Mouse (Mus musculus): ENCODE results near the gene Epha1. TPM values are rescaled to one million over a fixed set of nuclear protein-coding genes. Genes with fewer than 3 reads are reported as not detected.

The Epha1 gene
- total RNA-seq, 2 experiments from 2014 or later: 0.18 to 0.30 TPM

- intact Hi-C loops (cut with DNase I): loop anchor here (5.0 kb wide), 1 partner anchor 149 kb away; no protein-coding TSS in a partner anchor
- no peak for DNase-seq (ENCODE audit: low spot score in 2 of 2)
Measured at GRCm38 (mm10) chr6:42376016-42376415, 2.9 kb upstream of the Epha1 start.

DNA sequence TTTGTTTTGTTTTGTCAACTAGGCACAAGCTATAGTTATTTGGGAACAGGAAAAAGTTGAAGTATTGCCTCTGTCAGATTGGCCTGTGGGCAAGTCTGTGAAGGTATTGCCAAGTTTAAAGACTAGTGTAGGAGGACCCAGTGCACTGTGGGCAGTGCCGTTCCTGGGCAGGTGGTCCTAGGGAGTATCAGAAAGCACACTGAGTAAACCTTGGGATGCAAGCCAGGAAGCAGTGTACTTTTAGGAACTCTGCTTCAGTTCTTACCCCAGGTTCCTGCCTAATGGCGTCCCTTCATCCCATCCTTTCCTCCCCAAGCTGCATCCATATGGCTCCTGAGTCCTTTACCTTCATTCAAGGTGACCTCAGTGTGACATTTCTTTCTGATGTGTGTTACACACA, 2.1 kb upstream of the Epha1 start:
- intact Hi-C loops (cut with DNase I): loop anchor here (5.0 kb wide), 1 partner anchor 148 kb away; no protein-coding TSS in a partner anchor
- no peak for DNase-seq (ENCODE audit: low spot score in 2 of 2)

GRCm38 (mm10) chr6:42374701-42375100, 1.6 kb upstream of the Epha1 start:
- intact Hi-C loops (cut with DNase I): loop anchor here (5.0 kb wide), 1 partner anchor 147 kb away; no protein-coding TSS in a partner anchor
- no peak for DNase-seq (ENCODE audit: low spot score in 2 of 2)

- intact Hi-C loops (cut with DNase I): loop anchor here (2.0 kb wide), 1 partner anchor 25 kb away; the partner anchor contains the start of gene Zyx
Measured at GRCm38 (mm10) chr6:42373669-42374430, 782 bp upstream of the Epha1 start.

DNA sequence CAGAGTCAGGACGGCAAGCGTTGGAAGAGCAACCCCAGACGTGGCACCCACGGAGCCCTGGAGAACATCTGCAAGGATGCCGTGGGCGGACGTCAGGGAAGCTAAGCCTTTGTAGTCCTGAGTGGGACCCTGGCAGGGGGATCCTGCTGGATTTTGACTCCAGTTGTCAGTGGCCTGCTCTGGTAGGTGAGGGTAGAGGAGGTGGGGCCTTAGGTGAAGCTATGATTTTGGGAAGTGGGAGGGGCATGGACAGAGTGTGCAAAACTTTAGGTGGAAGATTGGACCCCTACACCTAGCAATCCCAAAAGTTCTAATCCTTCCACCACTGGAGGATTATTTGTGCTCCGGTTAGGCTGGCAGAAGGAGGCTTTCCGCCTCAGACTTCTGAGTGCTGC, 650 bp downstream of the Epha1 start:
- intact Hi-C loops (cut with DNase I): loop anchor here (2.0 kb wide), 1 partner anchor 24 kb away; the partner anchor contains the start of gene Zyx
- no peak for DNase-seq (ENCODE audit: low spot score in 2 of 2)

More at GRCm38 (mm10) chr6:42373669-42374430, 782 bp upstream of the Epha1 start:
- no peak for DNase-seq (ENCODE audit: low spot score in 2 of 2)

- intact Hi-C loops (cut with DNase I): loop anchor here (2.0 kb wide), 1 partner anchor 23 kb away; the partner anchor contains the start of gene Zyx
Measured at GRCm38 (mm10) chr6:42372001-42372400, 1.1 kb downstream of the Epha1 start.

DNA sequence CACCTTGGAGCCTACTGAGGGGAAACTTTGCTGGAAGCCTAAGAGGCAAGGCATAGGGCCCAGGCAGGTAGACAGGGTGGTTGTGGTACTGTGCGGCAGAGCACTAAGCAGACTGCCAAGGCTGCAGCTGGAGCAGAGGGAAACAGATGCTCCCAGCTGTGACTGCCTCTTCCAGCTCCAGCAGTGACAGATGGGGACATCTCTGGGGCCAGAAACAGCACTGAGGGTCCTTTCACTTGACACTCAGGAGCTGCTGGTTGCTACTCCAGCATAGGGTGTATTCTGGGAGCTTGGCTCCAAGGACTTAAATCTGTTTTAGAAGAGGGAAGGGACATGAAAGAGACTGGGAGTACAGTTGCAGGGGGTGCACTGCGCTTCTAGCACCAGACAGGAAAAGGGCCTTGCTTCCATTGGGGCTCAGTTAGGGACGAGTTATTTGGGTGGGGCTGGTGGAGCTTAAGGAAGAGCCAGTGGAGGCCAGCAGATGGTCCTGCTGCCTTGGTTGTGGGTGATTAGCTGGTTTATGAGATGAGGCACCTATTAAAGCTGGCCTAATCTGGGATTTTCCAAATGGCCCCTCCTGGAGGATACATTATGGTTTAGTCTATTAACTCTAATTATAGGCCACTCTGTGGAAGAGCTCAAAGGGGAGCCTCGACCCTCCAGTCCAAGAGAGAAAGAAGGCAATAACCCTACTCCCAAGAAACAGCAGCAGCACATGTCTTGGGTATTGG, 2.3 kb downstream of the Epha1 start:
- intact Hi-C loops (cut with DNase I): no loop called here

More at GRCm38 (mm10) chr6:42372001-42372400, 1.1 kb downstream of the Epha1 start:
- no peak for DNase-seq (ENCODE audit: low spot score in 2 of 2)

GRCm38 (mm10) chr6:42369870-42370269, 3.2 kb downstream of the Epha1 start:
- intact Hi-C loops (cut with DNase I): no loop called here
- DNase-seq (ENCODE audit: low spot score in 2 of 2): no peak

More for the DNA sequence above, 2.3 kb downstream of the Epha1 start:
- DNase-seq (ENCODE audit: low spot score in 2 of 2): no peak

DNA sequence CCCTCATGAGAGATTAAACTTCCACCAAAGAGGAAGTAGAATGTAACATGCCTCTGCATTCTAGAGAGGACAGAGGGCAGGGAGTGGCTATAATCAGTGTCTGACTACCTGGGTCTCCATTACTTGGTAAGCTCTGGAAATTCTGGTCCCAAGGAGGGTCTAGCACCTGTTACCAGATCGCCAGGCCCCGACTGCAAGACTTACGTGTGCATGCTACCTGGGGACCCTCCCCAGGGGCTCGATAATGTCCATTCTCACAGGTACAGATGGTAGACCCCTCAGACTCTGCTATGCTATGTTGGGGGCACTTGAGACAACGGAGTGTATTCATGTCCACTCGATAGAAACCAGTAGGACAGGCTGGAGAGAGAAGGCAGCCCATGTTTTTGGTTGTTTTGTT, 7.9 kb downstream of the Epha1 start:
- no peak for DNase-seq (ENCODE audit: low spot score in 2 of 2)
- intact Hi-C loops (cut with DNase I): no loop called here

- intact Hi-C loops (cut with DNase I): no loop called here
Measured at GRCm38 (mm10) chr6:42364607-42365006, 8.5 kb downstream of the Epha1 start.

GRCm38 (mm10) chr6:42364066-42364465, 9.0 kb downstream of the Epha1 start:
- no peak for DNase-seq (ENCODE audit: low spot score in 2 of 2)
- intact Hi-C loops (cut with DNase I): no loop called here

More at GRCm38 (mm10) chr6:42364607-42365006, 8.5 kb downstream of the Epha1 start:
- DNase-seq (ENCODE audit: low spot score in 2 of 2): no peak

GRCm38 (mm10) chr6:42362974-42363373, 10.1 kb downstream of the Epha1 start:
- intact Hi-C loops (cut with DNase I): no loop called here
- no peak for DNase-seq (ENCODE audit: low spot score in 2 of 2)

DNA sequence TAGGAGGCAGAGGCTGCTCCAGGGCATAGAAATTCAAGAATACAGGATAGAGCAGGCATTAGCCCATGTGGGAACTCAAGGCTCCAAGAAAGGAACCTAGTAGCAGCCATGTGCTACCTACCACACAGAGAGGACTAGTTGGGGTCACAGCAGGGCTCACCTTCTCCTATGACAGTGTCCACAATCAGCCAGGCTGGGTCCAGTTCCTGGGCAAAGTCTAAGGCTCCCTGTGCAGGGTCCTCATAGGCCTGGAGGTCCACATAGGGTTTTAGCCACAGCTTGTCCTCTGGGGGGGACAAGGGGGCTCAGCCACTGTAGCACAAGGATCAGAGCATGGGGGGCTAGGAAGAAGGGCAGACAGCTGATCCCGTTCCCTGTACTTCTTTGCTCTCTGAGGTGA, 10.6 kb downstream of the Epha1 start:
- intact Hi-C loops (cut with DNase I): no loop called here
- no peak for DNase-seq (ENCODE audit: low spot score in 2 of 2)

DNA sequence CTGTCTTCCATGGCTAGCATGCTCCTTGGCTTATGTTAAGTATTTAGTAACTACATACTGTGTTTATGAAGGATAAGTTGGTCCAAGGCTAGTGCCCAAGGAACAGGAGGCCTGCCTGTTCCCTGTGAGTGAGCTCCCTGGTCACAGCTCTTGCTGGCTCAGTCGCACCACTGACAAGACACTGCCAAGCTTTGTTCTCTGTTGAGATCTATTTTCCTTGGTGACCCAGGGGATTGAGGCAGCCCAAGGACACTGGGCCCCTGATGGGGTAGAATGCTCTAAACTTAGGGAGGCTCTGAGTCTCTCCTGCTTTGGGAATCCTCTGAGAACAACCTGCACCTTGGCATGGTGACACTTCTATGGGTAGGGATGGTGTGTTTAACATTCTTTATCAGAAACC, 11.0 kb downstream of the Epha1 start:
- no peak for DNase-seq (ENCODE audit: low spot score in 2 of 2)
- intact Hi-C loops (cut with DNase I): no loop called here

GRCm38 (mm10) chr6:42361041-42361895, 11.8 kb downstream of the Epha1 start:
- intact Hi-C loops (cut with DNase I): no loop called here
- DNase-seq (ENCODE audit: low spot score in 2 of 2): no peak

DNA sequence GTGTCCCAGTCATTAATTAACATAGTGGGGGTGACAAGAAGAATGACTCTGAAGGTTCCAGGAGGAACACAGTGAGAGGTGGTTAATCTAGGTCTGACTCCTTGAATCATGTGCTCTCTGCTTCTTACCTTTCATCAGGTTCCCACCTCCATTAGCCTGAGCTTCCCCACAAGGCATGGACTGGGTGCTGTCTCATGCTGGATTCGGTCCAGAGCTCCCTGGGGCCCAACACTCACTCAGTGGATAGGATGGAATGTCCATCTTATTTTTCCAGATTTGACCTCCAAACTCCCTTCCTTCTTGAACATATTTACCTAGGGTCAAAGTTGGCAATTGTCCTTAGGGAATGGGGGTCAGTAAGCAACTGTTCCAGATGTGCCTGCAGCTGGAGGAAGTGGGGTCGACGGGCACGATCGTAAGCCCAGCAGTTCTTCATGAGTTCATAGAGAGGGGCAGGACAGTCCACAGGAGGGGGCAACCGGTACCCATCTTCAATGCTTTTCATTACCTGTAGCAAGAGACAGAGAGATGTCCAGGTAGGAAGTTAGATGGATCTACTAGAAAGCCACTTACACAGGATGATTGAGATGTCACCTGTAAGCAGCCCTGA, 12.7 kb downstream of the Epha1 start:
- no peak for DNase-seq (ENCODE audit: low spot score in 2 of 2)
- intact Hi-C loops (cut with DNase I): no loop called here

GRCm38 (mm10) chr6:42359364-42360147, 13.5 kb downstream of the Epha1 start:
- intact Hi-C loops (cut with DNase I): no loop called here
- no peak for DNase-seq (ENCODE audit: low spot score in 2 of 2)

- intact Hi-C loops (cut with DNase I): no loop called here
- no peak for DNase-seq (ENCODE audit: low spot score in 2 of 2)
Measured at GRCm38 (mm10) chr6:42358901-42359300, 14.2 kb downstream of the Epha1 start.
